Mouse (Mus musculus) lung, postnatal 0 days (tissue): ENCODE results near the gene Lig1. TPM values are rescaled to one million over a fixed set of nuclear protein-coding genes. Genes with fewer than 3 reads are reported as not detected.

Source experiments
- ATAC-seq: fragments of 200-750 bp; cut with Nextera tagmentation; 2 replicates; pipeline ENCODE4 v1.8.0; 2017; ENCODE audit warnings: moderate library complexity
- DNase-seq: peaks from one replicate; pipeline ENCODE4 v3.0.0-alpha.2; 2016; ENCODE audit warnings: low spot score
- H3K27ac ChIP-seq: fragments of 300-500 bp; sonication (generic); 2 replicates; pipeline ENCODE4 v1.5.1; 2014; ENCODE audit warnings: antibody characterized with exemption, mild to moderate bottlenecking, low read length, mixed read lengths
- H3K27me3 ChIP-seq: fragments of 300-500 bp; sonication (generic); replicated peaks from 2 replicates; pipeline ENCODE4 v1.6.1; 2014; ENCODE audit warnings: low read length, mixed read lengths; ENCODE audit not compliant: insufficient read depth
- H3K36me3 ChIP-seq: fragments of 300-500 bp; sonication (generic); 2 replicates; pipeline ENCODE4 v1.6.1; 2014; ENCODE audit warnings: low read length, mixed read lengths; ENCODE audit not compliant: insufficient read depth
- H3K4me1 ChIP-seq: fragments of 300-500 bp; sonication (generic); 2 replicates; pipeline ENCODE4 v1.6.1; 2014; ENCODE audit warnings: antibody characterized with exemption, low read depth, low read length, mixed read lengths; ENCODE audit not compliant: insufficient read depth
- H3K4me2 ChIP-seq: fragments of 300-500 bp; sonication (generic); replicated peaks from 2 replicates; pipeline ENCODE4 v1.6.1; 2014; ENCODE audit warnings: low read depth, mild to moderate bottlenecking, low read length, moderate library complexity, mixed read lengths
- H3K4me3 ChIP-seq: fragments of 300-500 bp; sonication (generic); 2 replicates; pipeline ENCODE4 v1.5.1; 2014; ENCODE audit warnings: low read depth, low read length
- H3K9ac ChIP-seq: fragments of 300-500 bp; sonication (generic); replicated peaks from 2 replicates; pipeline ENCODE4 v1.6.1; 2014; ENCODE audit warnings: low read depth, mild to moderate bottlenecking
- H3K9me3 ChIP-seq: fragments of 300-500 bp; sonication (generic); 2 replicates; pipeline ENCODE4 v1.6.1; 2016; ENCODE audit warnings: low read length, mixed read lengths
- CTCF ChIP-seq: IDR thresholded peaks from 2 replicates; pipeline ENCODE4 v1.5.1; 2016; ENCODE audit warnings: antibody characterized with exemption, mild to moderate bottlenecking
- EP300 ChIP-seq: IDR thresholded peaks from 2 replicates; pipeline ENCODE4 v1.6.1; 2016; ENCODE audit warnings: antibody characterized with exemption, mild to moderate bottlenecking, control low read depth
- WGBS: fragments of 180-500 bp; shearing (Covaris S2); extraction: QIAGEN DNeasy Blood & Tissue Kit; methylation state at CpG from one replicate; pipeline ENCODE4 v1.1.7; 2014; 5-methylcytosine and 5-hydroxymethylcytosine counted together
- polyA plus RNA-seq: library from polyadenylated mRNA; unstranded; fragments of >200 nt; fragmentation: Nextera tagmentation; extraction: Ambion mirVana; gene quantifications from 2 replicates; pipeline ENCODE4 v1.2.1, GENCODE M21; 2015

The Lig1 gene
- 16.5 and 20.2 TPM in 2 replicates for polyA plus RNA-seq

DNA sequence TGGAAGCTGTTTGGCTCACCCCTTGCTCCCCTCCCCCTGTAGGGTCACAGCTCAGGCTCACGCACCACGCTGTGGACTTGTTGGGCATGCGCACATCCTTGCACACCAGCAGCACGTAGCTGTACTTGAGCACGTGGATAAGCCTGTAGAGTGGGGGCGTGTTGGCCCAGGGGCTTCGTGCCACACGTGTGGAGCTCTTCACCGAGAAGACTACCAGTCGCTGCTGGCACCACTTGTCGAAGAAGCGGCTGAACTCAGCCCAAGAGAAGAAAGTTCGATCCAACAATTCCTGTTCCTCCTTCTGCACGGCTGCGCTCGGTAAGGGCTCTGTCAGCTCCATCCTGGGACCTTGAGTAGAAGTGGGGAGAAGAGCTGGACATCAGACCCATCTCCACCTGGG, at the start of gene Lig1:
TSS of gene Lig1 (plus strand) at position 203 of the 400 bp plus-strand sequence.
- 97% methylated on average over 16 of the region's 16 CpGs for WGBS
- peak within 1 kb of the TSS; percentile 77 for H3K4me2 ChIP-seq
- H3K27ac ChIP-seq, result peak within 1 kb of the TSS; percentile 26; the same call in 1 of the 2 replicates
- H3K36me3 ChIP-seq, result no peaks in the 10 kb centered on the region
- peak within 1 kb of the TSS; percentile 76 for H3K4me3 ChIP-seq
- DNase-seq (no peak), ATAC-seq (no peak)
- H3K9me3 ChIP-seq, result no peaks in the 10 kb centered on the region
- peak within 1 kb of the TSS; percentile 56 for H3K9ac ChIP-seq
- H3K27me3 ChIP-seq, result no peaks in the 10 kb centered on the region
- TF ChIP-seq EP300, result no peak
- TF ChIP-seq CTCF, result no peak
- no peaks in the 10 kb centered on the region; the same call in 1 of the 2 replicates for H3K4me1 ChIP-seq

GRCm38 (mm10) chr7:13260746-13261700, 16.1 kb upstream of the Lig1 start:
- no peak overlapping the region for H3K4me2 ChIP-seq
- no peak overlapping the region for H3K27ac ChIP-seq
- DNase-seq, result no peak
- TF ChIP-seq CTCF (no peak), EP300 (no peak)
- 36% methylated on average over 50 of the region's 50 CpGs for WGBS
- ATAC-seq, result no peak
- no peaks in the 10 kb centered on the region for H3K36me3 ChIP-seq
- H3K9ac ChIP-seq, result no peak overlapping the region
- H3K4me3 ChIP-seq, result no peak overlapping the region
- H3K4me1 ChIP-seq, result no peaks in the 10 kb centered on the region
- H3K9me3 ChIP-seq, result no peaks in the 10 kb centered on the region
- no peaks in the 10 kb centered on the region for H3K27me3 ChIP-seq

- TF ChIP-seq EP300 (no peak), CTCF (no peak)
- ATAC-seq, result no peak
- Histone ChIP-seq H3K9ac (no peak overlapping the region), H3K4me2 (no peak overlapping the region), H3K4me1 (no peaks in the 10 kb centered on the region), H3K9me3 (no peaks in the 10 kb centered on the region), H3K27me3 (no peaks in the 10 kb centered on the region), H3K4me3 (no peak overlapping the region), H3K27ac (no peak overlapping the region), H3K36me3 (no peaks in the 10 kb centered on the region)
- DNase-seq, result no peak
- WGBS, result 77% methylated on average over 5 of the region's 5 CpGs
Observed at GRCm38 (mm10) chr7:13263851-13264250, 13.2 kb upstream of the Lig1 start.

GRCm38 (mm10) chr7:13264396-13264795, 12.7 kb upstream of the Lig1 start:
- Histone ChIP-seq H3K36me3 (no peaks in the 10 kb centered on the region), H3K9me3 (no peaks in the 10 kb centered on the region), H3K27ac (no peak overlapping the region), H3K9ac (no peak overlapping the region), H3K4me2 (no peak overlapping the region), H3K4me1 (no peaks in the 10 kb centered on the region), H3K4me3 (no peak overlapping the region), H3K27me3 (no peaks in the 10 kb centered on the region)
- WGBS, result 72% methylated on average over 2 of the region's 2 CpGs
- TF ChIP-seq CTCF, result no peak
- TF ChIP-seq EP300, result no peak
- DNase-seq (no peak), ATAC-seq (no peak)

- Histone ChIP-seq H3K4me3 (no peak overlapping the region), H3K27me3 (no peaks in the 10 kb centered on the region), H3K9me3 (no peaks in the 10 kb centered on the region), H3K27ac (no peak overlapping the region), H3K9ac (no peak overlapping the region), H3K4me2 (no peak overlapping the region), H3K4me1 (no peaks in the 10 kb centered on the region), H3K36me3 (no peaks in the 10 kb centered on the region)
- peak; percentile 55 for DNase-seq
- ATAC-seq, result peak; percentile 66
- WGBS, result 58% methylated on average over 4 of the region's 4 CpGs
- no peak for TF ChIP-seq CTCF
- no peak for TF ChIP-seq EP300
Observed at GRCm38 (mm10) chr7:13268749-13269260, 8.3 kb upstream of the Lig1 start.

DNA sequence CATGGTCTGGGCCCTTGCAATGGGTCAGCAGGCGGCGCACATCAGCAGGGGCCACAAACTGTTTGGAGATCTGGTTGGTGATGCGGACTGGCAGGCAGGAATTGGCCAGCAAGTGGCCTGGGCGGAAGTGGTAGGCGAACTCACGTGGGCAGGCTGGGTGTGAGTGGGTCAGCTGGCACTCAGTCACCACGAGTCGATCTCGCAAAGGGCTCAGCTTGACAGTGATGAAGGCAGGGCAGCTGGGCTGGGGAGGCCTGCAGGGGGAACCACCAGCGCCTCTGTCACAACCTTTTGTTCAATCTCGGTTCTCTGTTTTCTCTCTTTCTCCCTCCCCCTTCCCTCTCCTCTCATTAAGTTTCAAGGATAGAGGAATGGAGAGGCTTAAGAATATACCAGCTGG, 7.7 kb upstream of the Lig1 start:
- Histone ChIP-seq H3K9ac (no peak overlapping the region), H3K9me3 (no peaks in the 10 kb centered on the region), H3K4me2 (no peak overlapping the region), H3K4me3 (no peak overlapping the region), H3K4me1 (no peaks in the 10 kb centered on the region), H3K36me3 (no peaks in the 10 kb centered on the region), H3K27me3 (no peaks in the 10 kb centered on the region), H3K27ac (no peak overlapping the region)
- 74% methylated on average over 11 of the region's 11 CpGs for WGBS
- TF ChIP-seq CTCF (no peak; the same call in 1 of the 2 replicates), EP300 (no peak)
- DNase-seq, result peak; percentile 34
- peak; percentile 66 for ATAC-seq
